Mouse (Mus musculus) frontal cortex, postnatal 14 days (tissue): ENCODE data around the gene Tgfbr2.

Experiments
- DNase-seq, 2 experiments: peaks; one replicate each; pipeline ENCODE4 v3.0.0; 2022; ENCODE audit warnings: low spot score in 2 of 2

Tgfbr2 gene

GRCm38 (mm10) chr9:116114339-116114738, 60.8 kb downstream of the Tgfbr2 start:
- DNase-seq, result no peak

- no peak for DNase-seq
These were observed 63.8 kb downstream of the Tgfbr2 start for GRCm38 (mm10) chr9:116111149-116111970.

GRCm38 (mm10) chr9:116108729-116109128, 66.4 kb downstream of the Tgfbr2 start:
- no peak for DNase-seq

- no peak for DNase-seq
These were observed 70.4 kb downstream of the Tgfbr2 start for GRCm38 (mm10) chr9:116104770-116105169.

GRCm38 (mm10) chr9:116101842-116102241, 73.3 kb downstream of the Tgfbr2 start:
- no peak for DNase-seq

GRCm38 (mm10) chr9:116100015-116100414, 75.1 kb downstream of the Tgfbr2 start:
- DNase-seq, result no peak

GRCm38 (mm10) chr9:116099596-116099993, 75.6 kb downstream of the Tgfbr2 start:
- DNase-seq, result no peak

GRCm38 (mm10) chr9:116098724-116099595, 76.2 kb downstream of the Tgfbr2 start:
- peak in 1 of 2 experiments; percentile 34 for DNase-seq

- no peak for DNase-seq
These were observed 83.2 kb downstream of the Tgfbr2 start for GRCm38 (mm10) chr9:116091921-116092320.

- DNase-seq, result no peak
These were observed 83.9 kb downstream of the Tgfbr2 start for GRCm38 (mm10) chr9:116091101-116091841.

- DNase-seq, result no peak
These were observed 84.9 kb downstream of the Tgfbr2 start for GRCm38 (mm10) chr9:116090296-116090695.

GRCm38 (mm10) chr9:116088912-116089311, 86.2 kb downstream of the Tgfbr2 start:
- DNase-seq, result no peak

GRCm38 (mm10) chr9:116087880-116088279, 87.3 kb downstream of the Tgfbr2 start:
- DNase-seq, result peak; percentile 49 to 64

- DNase-seq, result no peak
These were observed 87.9 kb downstream of the Tgfbr2 start for GRCm38 (mm10) chr9:116087263-116087662.

GRCm38 (mm10) chr9:116085999-116086398, 89.2 kb downstream of the Tgfbr2 start:
- no peak for DNase-seq

GRCm38 (mm10) chr9:116084324-116084931, 90.7 kb downstream of the Tgfbr2 start:
- DNase-seq, result no peak

GRCm38 (mm10) chr9:116083726-116084323, 91.3 kb downstream of the Tgfbr2 start:
- DNase-seq, result no peak

GRCm38 (mm10) chr9:116083300-116083699, 91.9 kb downstream of the Tgfbr2 start:
- no peak for DNase-seq

GRCm38 (mm10) chr9:116081781-116082180, 93.4 kb downstream of the Tgfbr2 start:
- no peak for DNase-seq

- no peak for DNase-seq
These were observed 97.7 kb downstream of the Tgfbr2 start for GRCm38 (mm10) chr9:116077419-116077818.

GRCm38 (mm10) chr9:116076946-116077345, 98.2 kb downstream of the Tgfbr2 start:
- DNase-seq, result no peak
